Mouse (Mus musculus): ENCODE data around the gene Hpse2.

Hpse2 gene

GRCm38 (mm10) chr19:42973740-42974139 lies 414.4 kb downstream of the Hpse2 start:
- DNase-seq (ENCODE audit: low read depth): no peak

GRCm38 (mm10) chr19:42965171-42965570 lies 423.0 kb downstream of the Hpse2 start:
- no peak for DNase-seq (ENCODE audit: low read depth)

DNA sequence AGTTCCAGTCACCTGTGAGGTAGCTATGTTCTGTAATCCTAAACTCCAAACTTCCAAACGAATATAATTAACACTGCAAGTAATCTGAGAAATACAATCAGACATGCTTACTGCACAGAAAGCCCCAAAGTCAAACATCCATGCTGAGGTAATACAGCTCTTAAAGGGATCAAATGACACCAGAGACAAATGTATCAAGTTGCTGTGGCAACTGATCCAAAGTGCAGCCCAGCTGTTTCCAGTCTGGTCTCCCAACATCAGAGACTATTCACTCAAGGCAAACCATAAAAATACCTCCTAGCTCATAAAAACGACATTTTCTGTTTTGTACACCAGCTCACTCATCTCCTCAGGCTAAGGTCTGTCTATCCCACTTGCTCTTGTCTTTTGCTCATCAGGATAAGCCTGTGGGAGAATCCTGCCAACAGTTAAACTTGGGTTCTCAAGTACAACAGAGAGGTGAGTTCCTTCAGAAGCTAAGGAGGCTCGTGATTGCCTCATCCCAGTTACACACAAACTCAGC lies 440.0 kb downstream of the Hpse2 start:
- no peak for DNase-seq (ENCODE audit: low read depth)

DNA sequence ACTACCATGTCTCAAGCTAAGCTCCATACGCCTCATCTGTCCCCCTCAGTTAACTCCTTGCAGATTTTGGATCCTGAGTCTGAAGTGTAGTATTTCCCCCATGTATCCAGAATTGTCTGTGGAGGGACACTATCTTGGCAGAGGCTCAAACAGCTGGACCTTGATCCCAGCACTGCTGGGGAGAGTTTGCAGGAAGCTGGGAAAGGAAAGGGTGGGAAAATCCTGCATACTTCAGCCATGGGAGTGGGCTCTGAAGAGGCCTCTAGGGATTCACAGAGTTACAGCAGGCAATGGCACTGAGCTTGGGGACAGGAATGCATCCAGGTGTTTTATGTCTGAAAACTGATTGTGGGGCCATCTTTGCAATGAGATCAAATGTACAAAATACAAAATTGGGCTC lies 450.6 kb downstream of the Hpse2 start:
- no peak for DNase-seq (ENCODE audit: low read depth)

DNA sequence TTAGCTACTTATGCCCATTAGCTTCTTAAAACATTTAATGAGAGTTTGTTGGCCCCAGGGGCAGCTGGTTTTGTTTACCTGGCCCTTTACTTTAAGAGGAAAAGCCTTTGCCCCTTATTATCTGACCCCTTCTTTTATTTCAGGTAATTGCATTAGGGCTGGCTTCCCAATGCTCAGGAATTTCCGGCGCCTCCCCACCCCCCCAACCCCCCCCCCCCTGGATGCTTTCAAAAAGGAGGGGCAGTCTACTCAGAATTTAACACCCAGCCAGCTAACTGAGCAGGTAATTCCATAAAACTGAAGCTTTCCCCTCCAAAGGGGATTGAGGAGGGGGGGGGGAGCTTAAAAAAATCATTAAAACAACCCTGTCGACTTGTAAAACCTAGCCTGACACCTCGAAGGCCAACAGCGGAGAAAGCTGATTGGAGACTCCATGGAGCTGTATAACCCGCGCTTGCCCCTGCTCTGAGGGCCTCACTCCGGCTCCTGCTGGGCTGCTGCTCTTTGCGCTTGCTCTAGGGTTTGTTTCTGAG lies 451.4 kb downstream of the Hpse2 start:
- no peak for DNase-seq (ENCODE audit: low read depth)

GRCm38 (mm10) chr19:42929702-42930101 lies 458.5 kb downstream of the Hpse2 start:
- DNase-seq (ENCODE audit: low read depth): no peak

DNA sequence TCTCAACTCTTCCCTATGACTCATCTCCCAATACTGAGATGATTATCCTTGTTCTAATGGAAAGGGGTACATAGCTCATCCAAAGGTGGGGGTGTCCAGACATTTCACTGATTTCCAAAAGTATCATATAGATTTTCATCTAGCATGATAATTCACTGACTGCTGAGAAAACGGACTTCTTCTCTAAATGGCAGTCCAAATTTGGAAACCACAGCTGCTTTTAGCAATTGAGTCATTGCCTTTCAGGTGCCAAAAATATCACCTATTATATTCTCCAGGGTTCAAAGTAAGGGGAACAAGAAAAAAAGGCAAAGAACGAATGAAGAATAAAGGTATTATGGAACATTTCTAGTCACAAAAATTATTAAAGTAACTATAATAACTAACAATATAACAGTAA lies 459.9 kb downstream of the Hpse2 start:
- DNase-seq (ENCODE audit: low read depth): no peak

- no peak for DNase-seq (ENCODE audit: low read depth)
Measured at GRCm38 (mm10) chr19:42922610-42923009, 465.5 kb downstream of the Hpse2 start.

DNA sequence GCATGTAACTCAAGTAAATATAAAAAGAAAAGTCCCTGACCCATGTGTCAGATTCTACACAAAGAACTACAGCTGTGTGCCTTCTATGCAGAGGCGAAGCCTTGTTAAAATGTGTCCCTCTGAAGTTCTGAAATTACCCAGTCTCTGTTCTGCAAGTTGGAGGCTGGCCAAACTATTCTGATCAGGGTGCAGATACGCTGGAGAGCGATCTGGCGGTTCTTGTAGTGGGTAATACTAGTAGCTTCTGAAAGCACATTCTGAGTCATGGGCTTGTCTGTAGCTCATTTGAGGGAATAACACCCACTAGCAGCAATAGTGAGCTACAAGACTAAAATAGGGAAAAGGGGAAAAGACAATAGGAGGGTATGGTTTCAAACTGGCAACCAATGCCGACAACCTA lies 474.5 kb downstream of the Hpse2 start:
- DNase-seq (ENCODE audit: low read depth): no peak

- DNase-seq (ENCODE audit: low read depth): no peak
Measured at GRCm38 (mm10) chr19:42909719-42910118, 478.4 kb downstream of the Hpse2 start.

GRCm38 (mm10) chr19:42908553-42908952 lies 479.6 kb downstream of the Hpse2 start:
- DNase-seq (ENCODE audit: low read depth): no peak

DNA sequence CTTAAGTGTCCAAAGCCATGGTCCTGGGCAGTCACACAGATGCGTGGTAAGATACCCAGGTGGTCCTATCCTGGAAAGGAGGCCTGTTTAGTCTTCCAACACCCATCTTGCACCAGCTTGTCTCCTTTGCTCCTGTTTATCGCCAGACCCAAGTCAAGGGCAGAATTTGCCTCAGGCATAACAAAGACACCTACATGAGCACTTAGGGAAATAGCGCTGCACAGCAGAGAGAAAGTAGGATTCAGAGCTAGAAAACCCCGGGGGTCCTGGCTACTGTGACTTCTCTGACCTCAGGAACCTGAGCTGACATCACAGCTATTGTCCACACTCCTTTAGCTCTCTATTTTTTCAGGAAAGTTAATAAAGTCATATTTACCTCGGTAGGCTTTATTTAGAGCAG lies 481.8 kb downstream of the Hpse2 start:
- DNase-seq (ENCODE audit: low read depth): no peak

DNA sequence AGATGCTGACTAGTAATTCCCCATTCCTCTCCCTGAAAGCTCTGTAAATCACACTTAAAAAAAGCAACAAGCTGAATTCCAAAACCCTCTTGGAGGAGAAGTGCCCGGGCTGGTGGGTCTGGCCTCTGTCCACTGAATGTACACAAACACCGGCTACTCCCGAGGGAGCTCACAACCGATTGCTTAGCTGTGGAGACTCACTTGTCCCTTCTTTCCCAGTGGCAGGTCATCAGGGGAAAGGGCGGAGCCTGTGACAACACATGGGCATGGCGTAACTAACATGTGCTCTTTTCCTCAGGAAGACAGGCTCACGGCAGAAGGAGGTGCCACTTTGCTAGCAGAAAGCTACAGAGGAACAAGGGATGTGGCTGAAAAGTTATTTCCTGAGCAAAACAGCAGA lies 483.4 kb downstream of the Hpse2 start:
- no peak for DNase-seq (ENCODE audit: low read depth)

DNA sequence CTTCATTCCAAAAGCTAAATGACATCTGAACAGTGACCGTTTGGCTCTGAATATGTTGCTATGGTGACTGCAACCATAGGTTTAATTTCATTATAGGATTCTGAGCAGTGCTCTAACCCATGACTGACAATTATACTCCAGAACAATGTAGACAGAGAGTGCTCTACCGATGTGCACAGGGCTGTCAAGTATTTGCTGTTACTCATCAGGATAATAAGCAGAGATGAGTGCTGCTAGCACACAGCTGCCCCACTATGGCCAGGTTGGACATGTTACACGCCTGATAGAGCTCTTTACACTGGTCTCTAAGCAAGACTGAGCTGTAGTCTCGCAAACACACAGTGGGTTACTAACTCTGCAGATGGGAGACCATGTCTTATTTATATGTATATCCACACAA lies 483.9 kb downstream of the Hpse2 start:
- no peak for DNase-seq (ENCODE audit: low read depth)

GRCm38 (mm10) chr19:42903840-42904239 lies 484.3 kb downstream of the Hpse2 start:
- DNase-seq (ENCODE audit: low read depth): no peak

- DNase-seq (ENCODE audit: low read depth): no peak
Measured at GRCm38 (mm10) chr19:42902410-42903021, 485.6 kb downstream of the Hpse2 start.

- no peak for DNase-seq (ENCODE audit: low read depth)
Measured at GRCm38 (mm10) chr19:42891599-42891998, 496.6 kb downstream of the Hpse2 start.

DNA sequence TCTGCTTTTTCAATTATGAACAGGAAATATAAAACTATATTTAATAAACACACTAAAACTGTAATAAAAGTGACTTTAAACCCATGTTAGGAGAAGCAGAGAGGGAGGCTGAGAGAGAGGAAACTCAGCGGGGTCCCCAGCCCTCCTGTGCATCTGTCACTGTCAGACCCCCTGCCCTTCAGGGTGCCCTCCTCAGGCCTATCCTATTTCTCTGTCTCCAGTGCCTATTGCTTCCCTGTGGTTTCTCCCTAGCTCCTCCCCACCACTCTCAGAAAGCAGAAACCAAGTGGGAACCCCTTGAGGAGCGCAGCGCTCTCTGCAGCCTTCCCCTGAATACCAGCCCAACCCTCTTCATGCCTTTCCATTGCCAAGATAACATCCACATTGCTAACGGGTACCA lies 510.5 kb downstream of the Hpse2 start:
- DNase-seq (ENCODE audit: low read depth): no peak

- DNase-seq (ENCODE audit: low read depth): no peak
Measured at GRCm38 (mm10) chr19:42876563-42876962, 511.6 kb downstream of the Hpse2 start.

- DNase-seq (ENCODE audit: low read depth): no peak
Measured at GRCm38 (mm10) chr19:42869663-42870530, 518.3 kb downstream of the Hpse2 start.

GRCm38 (mm10) chr19:42868958-42869662 lies 519.0 kb downstream of the Hpse2 start:
- DNase-seq (ENCODE audit: low read depth): no peak

DNA sequence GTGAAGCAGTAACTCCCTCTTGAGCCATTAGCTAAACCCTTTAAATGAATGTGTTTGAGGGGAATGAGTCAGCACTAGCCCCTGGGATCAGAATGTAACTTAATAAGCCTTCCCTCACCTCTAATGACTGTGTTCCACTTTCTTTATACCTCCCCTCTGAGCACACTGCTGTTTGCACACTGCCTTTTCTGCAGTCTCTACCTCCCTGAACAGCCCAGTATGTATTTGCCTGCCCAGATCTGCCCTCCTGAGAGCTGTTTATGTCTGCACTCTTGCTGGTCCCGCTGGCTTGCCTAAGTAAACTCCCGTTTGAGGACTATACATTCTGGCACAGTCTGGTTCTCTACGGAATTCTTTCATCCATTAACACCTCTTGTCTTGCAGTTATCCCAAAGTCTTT lies 525.1 kb downstream of the Hpse2 start:
- DNase-seq (ENCODE audit: low read depth): no peak

- DNase-seq (ENCODE audit: low read depth): no peak
Measured at GRCm38 (mm10) chr19:42857096-42857495, 531.1 kb downstream of the Hpse2 start.
